Mouse (Mus musculus) erythroblast, embryonic 14.5 days (primary cell): ENCODE measurements at regions not wholly inside any gene's neighbourhood (a gene's known extent, or its start where the extent isn't known, plus 50 kb on each side); places are given as distances from the start of the nearest gene placed in this dataset.

Experiments used
- H3K27me3 ChIP-seq: 2 replicates; pipeline ENCODE4 v1.6.1; 2012; ENCODE audit warnings: inconsistent platforms; ENCODE audit not compliant: control insufficient read depth
- H3K36me3 ChIP-seq: 2 replicates; pipeline ENCODE4 v1.6.1; 2012; ENCODE audit warnings: mild to moderate bottlenecking, inconsistent platforms; ENCODE audit not compliant: control insufficient read depth
- H3K4me1 ChIP-seq: 2 replicates; pipeline ENCODE4 v1.6.1; 2012; ENCODE audit warnings: inconsistent platforms; ENCODE audit not compliant: control insufficient read depth
- H3K4me3 ChIP-seq: replicated peaks from 2 replicates; pipeline ENCODE3; 2012; ENCODE audit warnings: moderate library complexity, mild to moderate bottlenecking, inconsistent platforms
- H3K9me3 ChIP-seq: 2 replicates; pipeline ENCODE4 v1.6.1; 2012; ENCODE audit warnings: low read length, inconsistent platforms, mixed read lengths; ENCODE audit not compliant: control insufficient read depth
- GATA1 ChIP-seq: IDR thresholded peaks from 2 replicates; pipeline ENCODE4 v1.6.1; 2012; ENCODE audit warnings: low read length, inconsistent platforms, mixed read lengths
- TAL1 ChIP-seq: IDR thresholded peaks from 3 replicates; pipeline ENCODE4 v1.6.1; 2012; ENCODE audit warnings: low read length, inconsistent platforms, mixed read lengths

- H3K9me3 ChIP-seq = no peaks in the 10 kb centered on the region
- TF ChIP-seq TAL1 = no peak
- TF ChIP-seq GATA1 = no peak
- no peak overlapping the region for H3K4me3 ChIP-seq
- peaks cover 2% of the 10 kb centered on the region; the same call in 1 of the 2 replicates for H3K27me3 ChIP-seq
- H3K36me3 ChIP-seq = no peaks in the 10 kb centered on the region
- H3K4me1 ChIP-seq = no peaks in the 10 kb centered on the region
Measured at GRCm38 (mm10) chr4:8921477-8922385, 682.9 kb upstream of the Car8 start.

- Histone ChIP-seq H3K4me1 (no peaks in the 10 kb centered on the region), H3K4me3 (no peak overlapping the region), H3K27me3 (peaks cover 2% of the 10 kb centered on the region; the same call in 1 of the 2 replicates), H3K9me3 (no peaks in the 10 kb centered on the region), H3K36me3 (no peaks in the 10 kb centered on the region)
- TF ChIP-seq TAL1 = no peak
- no peak for TF ChIP-seq GATA1
Measured at GRCm38 (mm10) chr4:8920306-8920705, 681.5 kb upstream of the Car8 start.

GRCm38 (mm10) chr4:8919366-8919984 lies 680.6 kb upstream of the Car8 start:
- Histone ChIP-seq H3K36me3 (no peaks in the 10 kb centered on the region), H3K9me3 (no peaks in the 10 kb centered on the region), H3K4me1 (no peaks in the 10 kb centered on the region), H3K4me3 (no peak overlapping the region), H3K27me3 (peaks cover 3% of the 10 kb centered on the region; the same call in 1 of the 2 replicates)
- TF ChIP-seq GATA1 (no peak), TAL1 (no peak)
